ENCODE assay signal across 9 mouse cellular contexts in the genomic region with DNA sequence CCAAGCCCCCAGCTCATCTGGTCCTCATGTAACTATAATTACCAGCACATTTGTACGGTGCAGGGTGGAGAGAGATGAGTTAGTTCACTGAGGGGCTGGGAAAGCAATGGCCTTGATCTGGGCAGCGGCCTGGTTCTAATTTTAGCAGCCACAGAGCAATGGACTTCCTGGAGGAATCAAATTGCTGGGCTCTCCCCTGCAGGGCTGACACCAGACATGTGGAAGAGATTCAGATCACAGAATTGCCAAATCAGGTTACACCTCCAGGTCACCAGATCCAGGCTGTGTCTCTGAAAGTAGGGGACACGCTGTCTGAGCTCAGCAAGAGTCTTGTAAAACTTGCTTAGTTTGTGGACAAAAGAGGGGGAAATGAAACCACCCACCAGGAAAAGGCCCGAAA. TPM values are rescaled to one million over a fixed set of nuclear protein-coding genes. Genes with fewer than 3 reads are reported as not detected.
A peak's percentile ranks its signal among the peaks of the same experiment; 100 is the strongest.
DNase-seq lines count a peak whose midpoint lies in the region; ATAC-seq lines count a peak whose summit lies in the region.
"Had no signal": no experiment of that assay in that cellular context is flagged by ENCODE, and none has a peak within 500 bp of the region (broad histone marks: within the 10 kb centered on the region; RNA-seq: fewer than 3 reads in every experiment).

No protein-coding gene starts in this region.

- WGBS in intestine, embryonic 15.5 days = 26% methylated on average over 4 of the region's 4 CpGs
- WGBS in liver, embryonic 16.5 days (ENCODE audit: insufficient replicate concordance) = 32% methylated on average over 4 of the region's 4 CpGs

- intact Hi-C loops in left cerebral cortex, postnatal 14 days (cut with DNase I) = loop anchor here (5.0 kb wide), 1 partner anchor 68 kb away; the partner anchor contains the start of genes Mesd and Tlnrd1

- no peak for ATAC-seq in cerebellum, adult (ENCODE audit: insufficient number of reproducible peaks, low FRiP score, low TSS enrichment)
- peak; percentile 68 for ATAC-seq in intestine, embryonic 15.5 days
- ATAC-seq in liver, embryonic 16.5 days (ENCODE audit: low read depth) = peak; percentile 27; the same call in 1 of the 2 replicates

- H3K27me3 ChIP-seq in intestine, embryonic 15.5 days (replicated peaks) = no peaks in the 10 kb centered on the region
- H3K27me3 ChIP-seq in liver, embryonic 16.5 days (ENCODE audit: control insufficient read depth, insufficient read depth, low read depth, low read length) = no peaks in the 10 kb centered on the region

- no peaks in the 10 kb centered on the region for H3K36me3 ChIP-seq in intestine, embryonic 15.5 days
- H3K36me3 ChIP-seq in liver, embryonic 16.5 days (ENCODE audit: control insufficient read depth, insufficient read depth) = no peaks in the 10 kb centered on the region

- H3K4me1 ChIP-seq in intestine, embryonic 15.5 days (replicated peaks) = peaks cover 28% of the 10 kb centered on the region
- H3K4me1 ChIP-seq in liver, embryonic 16.5 days (ENCODE audit: control insufficient read depth, low read depth, low read length) = no peaks in the 10 kb centered on the region

- H3K9ac ChIP-seq in intestine, embryonic 15.5 days = no peak overlapping the region
- no peak overlapping the region for H3K9ac ChIP-seq in liver, embryonic 16.5 days (ENCODE audit: low read depth, low read length)

- no peak overlapping the region for H3K4me3 ChIP-seq in intestine, embryonic 15.5 days (replicated peaks)
- H3K4me3 ChIP-seq in liver, embryonic 16.5 days (ENCODE audit: low read depth, low read length) = no peak overlapping the region

- no peaks in the 10 kb centered on the region for H3K9me3 ChIP-seq in intestine, embryonic 15.5 days
- no peaks in the 10 kb centered on the region for H3K9me3 ChIP-seq in liver, embryonic 16.5 days (replicated peaks; ENCODE audit: control insufficient read depth, low read length)

- peak; percentile 44 for DNase-seq in cerebellum, adult 11-12 months
- DNase-seq in cerebellum, postnatal 10 days = peak; percentile 54 to 65
- DNase-seq in gastrocnemius, postnatal 25 days = peak; percentile 66
- peak; percentile 51 for DNase-seq in ovary, postnatal 36 days (ENCODE audit: low spot score)
- no peak for DNase-seq in left cerebral cortex, postnatal 14 days (ENCODE audit: low spot score in 2 of 2)

- peak overlapping the region; percentile 78 for H3K27ac ChIP-seq in intestine, embryonic 15.5 days
- no peak overlapping the region for H3K27ac ChIP-seq in liver, embryonic 16.5 days (ENCODE audit: low read length)

- H3K4me2 ChIP-seq in intestine, embryonic 15.5 days (replicated peaks) = no peak overlapping the region
- H3K4me2 ChIP-seq in liver, embryonic 16.5 days (ENCODE audit: low read depth, low read length) = no peak overlapping the region

RNA-seq across cellular contexts. Expression of gene Cfap161, which starts 19.3 kb away (rescaled TPM):
- not detected for total RNA-seq in gastrocnemius, postnatal 25 days (2021)
- 0.13 TPM in 1 of 2 replicates, not detected in the other for polyA plus RNA-seq in intestine, embryonic 15.5 days (2015; fragmentation: Nextera tagmentation; extraction: Ambion mirVana)
- polyA plus RNA-seq in liver, embryonic 16.5 days (2015; fragmentation: Nextera tagmentation; extraction: Ambion mirVana) = not detected in 2 replicates
- under 1 TPM; 0.64 to 0.68 TPM for total RNA-seq in left cerebral cortex, postnatal 14 days (2021)
- total RNA-seq: gastrocnemius, postnatal 4 days had no signal

Comparison
In these comparisons a context has a peak if more than half of its experiments do, and no peak if none do; other contexts are left out.
1. DNase-seq: peak in cerebellum, adult 11-12 months (single experiment), cerebellum, postnatal 10 days (2 of 2), gastrocnemius, postnatal 25 days (single experiment) and ovary, postnatal 36 days (single experiment); none in left cerebral cortex, postnatal 14 days (0 of 2).